ENCODE assay signal across 8 mouse cellular contexts in genomic region chr13:90136156-90136910, GRCm38 (mm10). TPM values are rescaled to one million over a fixed set of nuclear protein-coding genes. Genes with fewer than 3 reads are reported as not detected.
A peak's percentile ranks its signal among the peaks of the same experiment; 100 is the strongest.
DNase-seq lines count a peak whose midpoint lies in the region; ATAC-seq and TF ChIP-seq lines count a peak whose summit lies in the region.

No protein-coding gene starts in this region.

- H3K36me3 ChIP-seq in limb, embryonic 14.5 days (ENCODE audit: control insufficient read depth, insufficient read depth, low read length): no peaks in the 10 kb centered on the region

- peaks cover 4% of the 10 kb centered on the region for H3K4me1 ChIP-seq in limb, embryonic 14.5 days (ENCODE audit: control insufficient read depth, insufficient read depth, low read length)

- peak; percentile 2 for DNase-seq in adrenal gland, postnatal 10 days
- no peak for DNase-seq in adrenal gland, adult 8-10 months
- peak; percentile 5 to 24 for DNase-seq in lung, postnatal 4 days
- DNase-seq in lung, adult 18-20 months: no peak
- peak; percentile 19 to 42 for DNase-seq in heart, postnatal 14 days
- DNase-seq in limb, embryonic 14.5 days (ENCODE audit: low spot score): peak; percentile 62
- no peak for DNase-seq in urinary bladder, postnatal 36 days (ENCODE audit: low spot score in 2 of 2)
- DNase-seq in thymus, postnatal 25 days: no peak

- H3K4me2 ChIP-seq in limb, embryonic 14.5 days (replicated peaks; ENCODE audit: low read depth, low read length, severe bottlenecking): no peak overlapping the region

- H3K9ac ChIP-seq in limb, embryonic 14.5 days (ENCODE audit: low read depth, low read length, severe bottlenecking): no peak overlapping the region

- H3K4me3 ChIP-seq in limb, embryonic 14.5 days (replicated peaks; ENCODE audit: low read length): no peak overlapping the region

- no peaks in the 10 kb centered on the region for H3K27me3 ChIP-seq in limb, embryonic 14.5 days (ENCODE audit: control insufficient read depth, insufficient read depth, low read length)

- intact Hi-C loops in heart, postnatal 14 days (cut with DNase I): no loop called here

- no peaks in the 10 kb centered on the region for H3K9me3 ChIP-seq in limb, embryonic 14.5 days (ENCODE audit: control insufficient read depth, low read length)

- H3K27ac ChIP-seq in limb, embryonic 14.5 days (replicated peaks; ENCODE audit: low read depth, low read length): no peak overlapping the region

- 75% methylated on average over 3 of the region's 3 CpGs for WGBS in limb, embryonic 14.5 days

- TF ChIP-seq POLR2A in limb, embryonic 14.5 days (IDR thresholded peaks at IDR 0.05; ENCODE audit: borderline replicate concordance, extremely low read depth, insufficient read depth, insufficient read length): no peak

- ATAC-seq in limb, embryonic 14.5 days (ENCODE audit: low FRiP score, low read depth): peak; percentile 62; the same call in 1 of the 2 replicates

RNA-seq across cellular contexts. Expression of gene Xrcc4, which starts 46.9 kb away (rescaled TPM):
- total RNA-seq in adrenal gland, postnatal 10 days (2021): 10 to 100 TPM; 12.2 to 13.7 TPM
- total RNA-seq in adrenal gland, adult 8-10 months (2022): 10 to 100 TPM in 3 of 4 experiments, 1 to 10 TPM in 1; 9.9 to 19.5 (median 16.1) TPM
- total RNA-seq in heart, postnatal 14 days (2021): 10 to 100 TPM in 1 of 2 experiments, 1 to 10 TPM in 1; 9.2 to 12.6 TPM
- polyA plus RNA-seq in limb, embryonic 14.5 days (2012; rRNA removed): 4.2 and 6.2 TPM in 2 replicates
- polyA plus RNA-seq in limb, embryonic 14.5 days (2014; fragmentation: Nextera tagmentation; extraction: Ambion mirVana): 10.3 and 11.4 TPM in 2 replicates

RNA-seq across cellular contexts. Expression of gene Tmem167, which starts 47.4 kb away (rescaled TPM):
- 10 to 100 TPM; 17.8 to 18.7 TPM for total RNA-seq in adrenal gland, postnatal 10 days (2021)
- total RNA-seq in adrenal gland, adult 8-10 months (2022): 10 to 100 TPM; 18.1 to 20.3 (median 19.5) TPM
- 1 to 10 TPM; 8.0 to 9.3 TPM for total RNA-seq in heart, postnatal 14 days (2021)
- 21.9 and 23.1 TPM in 2 replicates for polyA plus RNA-seq in limb, embryonic 14.5 days (2012; rRNA removed)
- 89.3 and 91.7 TPM in 2 replicates for polyA plus RNA-seq in limb, embryonic 14.5 days (2014; fragmentation: Nextera tagmentation; extraction: Ambion mirVana)

Comparison
In these comparisons a context has a peak if more than half of its experiments do, and no peak if none do; other contexts are left out.
1. DNase-seq: peak in adrenal gland, postnatal 10 days (single experiment), lung, postnatal 4 days (2 of 2), heart, postnatal 14 days (2 of 2) and limb, embryonic 14.5 days (single experiment); none in adrenal gland, adult 8-10 months (single experiment), lung, adult 18-20 months (0 of 2), urinary bladder, postnatal 36 days (0 of 2) and thymus, postnatal 25 days (single experiment).